ENCODE assay signal across 19 mouse cellular contexts in the genomic region with DNA sequence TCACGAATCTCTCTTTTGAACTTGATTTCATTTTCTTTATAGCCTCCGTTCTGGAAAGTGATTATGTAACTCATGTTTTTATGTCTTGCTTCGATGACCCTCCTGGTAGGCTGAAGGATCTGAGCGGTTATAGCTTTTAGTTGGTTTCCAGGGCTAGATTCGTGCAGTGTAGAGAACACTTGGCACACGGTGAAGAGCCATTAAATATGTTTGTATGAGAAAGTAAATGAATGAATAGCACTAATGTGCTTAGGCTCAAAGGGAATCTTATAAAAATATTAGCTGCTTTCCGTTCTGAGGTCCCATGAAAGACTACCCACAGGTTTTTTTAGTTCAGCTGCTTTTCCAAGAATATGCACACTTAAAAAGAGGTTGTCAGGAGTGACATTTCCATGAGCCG.
"Had no signal": no experiment of that assay in that cellular context is flagged by ENCODE, and none has a peak within 500 bp of the region (broad histone marks: within the 10 kb centered on the region; RNA-seq: fewer than 3 reads in every experiment).

No protein-coding gene starts in this region.

- H3K4me1 ChIP-seq: intestine, embryonic 15.5 days; megakaryocyte, embryonic 14.5 days had no signal

- H3K4me2 ChIP-seq: intestine, embryonic 15.5 days; kidney, embryonic 15.5 days; liver, embryonic 11.5 days; midbrain, embryonic 13.5 days; neural tube, embryonic 13.5 days had no signal

- DNase-seq: kidney, adult 11 months; kidney, adult 8-10 months; kidney, postnatal 10 days; kidney, postnatal 36 days; layer of hippocampus, postnatal 36 days; liver, postnatal 0 days; retina, postnatal 1 day; thymus, adult 18-20 months; thymus, postnatal 36 days had no signal

- H3K4me3 ChIP-seq: intestine, embryonic 15.5 days; kidney, embryonic 15.5 days; megakaryocyte, embryonic 14.5 days; midbrain, embryonic 10.5 days; midbrain, embryonic 13.5 days; myocyte; neural tube, embryonic 13.5 days had no signal

- H3K27ac ChIP-seq: intestine, embryonic 15.5 days; liver, embryonic 14.5 days; midbrain, embryonic 13.5 days; neural tube, embryonic 13.5 days had no signal

- ATAC-seq: intestine, embryonic 15.5 days; liver, postnatal 0 days; midbrain, embryonic 13.5 days; midbrain, embryonic 16.5 days had no signal

- H3K9ac ChIP-seq: intestine, embryonic 15.5 days; kidney, embryonic 15.5 days; liver, embryonic 14.5 days; liver, postnatal 0 days; midbrain, embryonic 13.5 days; neural tube, embryonic 13.5 days had no signal

- H3K9me3 ChIP-seq: intestine, embryonic 15.5 days; midbrain, embryonic 10.5 days; midbrain, embryonic 13.5 days; neural tube, embryonic 13.5 days had no signal

- H3K36me3 ChIP-seq: intestine, embryonic 15.5 days; kidney, embryonic 15.5 days; midbrain, embryonic 10.5 days; midbrain, embryonic 13.5 days; neural tube, embryonic 13.5 days had no signal

- H3K27me3 ChIP-seq: intestine, embryonic 15.5 days; kidney, embryonic 15.5 days; megakaryocyte, embryonic 14.5 days; midbrain, embryonic 13.5 days had no signal
